Mouse (Mus musculus): Measurements from ENCODE around the gene Lhx5. TPM values are rescaled to one million over a fixed set of nuclear protein-coding genes. Genes with fewer than 3 reads are reported as not detected.

Lhx5 gene
- polyA plus RNA-seq, 1 experiment: 0.38 TPM

- 79% methylated on average over 19 of the region's 19 CpGs for WGBS
- TF ChIP-seq CTCF (IDR thresholded peaks at IDR 0.05; ENCODE audit: extremely low read depth, insufficient read length, insufficient replicate concordance, low read depth, low read length) (no peak), POLR2A (IDR thresholded peaks at IDR 0.05; ENCODE audit: low read depth, low read length) (no peak)
- peaks cover 6% of the 10 kb centered on the region; the same call in 1 of the 2 replicates for H3K4me1 ChIP-seq (ENCODE audit: control insufficient read depth, insufficient read depth, insufficient read length, low read length)
- no peaks in the 10 kb centered on the region for H3K27me3 ChIP-seq (ENCODE audit: control insufficient read depth, insufficient read depth, low read length)
- peaks cover 6% of the 10 kb centered on the region; the same call in 1 of the 2 replicates for H3K36me3 ChIP-seq (ENCODE audit: control insufficient read depth, insufficient read depth, low read length)
- H3K4me3 ChIP-seq (ENCODE audit: low read depth, low read length): no peak overlapping the region
- H3K27ac ChIP-seq (ENCODE audit: insufficient read depth, low read depth, low read length): no peak overlapping the region
Measured at GRCm38 (mm10) chr5:120483399-120483798, 51.9 kb downstream of the Lhx5 start.

GRCm38 (mm10) chr5:120487844-120488243 lies 56.3 kb downstream of the Lhx5 start:
- Histone ChIP-seq H3K27ac (ENCODE audit: insufficient read depth, low read depth, low read length) (no peak overlapping the region), H3K27me3 (ENCODE audit: control insufficient read depth, insufficient read depth, low read length) (no peaks in the 10 kb centered on the region), H3K4me1 (ENCODE audit: control insufficient read depth, insufficient read depth, insufficient read length, low read length) (peaks cover 6% of the 10 kb centered on the region; the same call in 1 of the 2 replicates), H3K4me3 (ENCODE audit: low read depth, low read length) (no peak overlapping the region), H3K36me3 (ENCODE audit: control insufficient read depth, insufficient read depth, low read length) (peaks cover 6% of the 10 kb centered on the region; the same call in 1 of the 2 replicates)
- TF ChIP-seq CTCF (IDR thresholded peaks at IDR 0.05; ENCODE audit: extremely low read depth, insufficient read length, insufficient replicate concordance, low read depth, low read length) (no peak), POLR2A (IDR thresholded peaks at IDR 0.05; ENCODE audit: low read depth, low read length) (no peak)
- 47% methylated on average over 8 of the region's 8 CpGs for WGBS

GRCm38 (mm10) chr5:120490679-120491192 lies 59.2 kb downstream of the Lhx5 start:
- H3K4me3 ChIP-seq (ENCODE audit: low read depth, low read length): no peak overlapping the region
- TF ChIP-seq CTCF (IDR thresholded peaks at IDR 0.05; ENCODE audit: extremely low read depth, insufficient read length, insufficient replicate concordance, low read depth, low read length) (no peak), POLR2A (IDR thresholded peaks at IDR 0.05; ENCODE audit: low read depth, low read length) (no peak)
- 69% methylated on average over 8 of the region's 8 CpGs for whole genome bisulfite sequencing
- no peaks in the 10 kb centered on the region for H3K27me3 ChIP-seq (ENCODE audit: control insufficient read depth, insufficient read depth, low read length)
- peaks cover 6% of the 10 kb centered on the region; the same call in 1 of the 2 replicates for H3K4me1 ChIP-seq (ENCODE audit: control insufficient read depth, insufficient read depth, insufficient read length, low read length)
- no peak overlapping the region for H3K27ac ChIP-seq (ENCODE audit: insufficient read depth, low read depth, low read length)
- peaks cover 6% of the 10 kb centered on the region; the same call in 1 of the 2 replicates for H3K36me3 ChIP-seq (ENCODE audit: control insufficient read depth, insufficient read depth, low read length)

Other genes with a start within 250 kb of the Lhx5 start
- 27.3 and 46.4 TPM in 2 replicates for gene Sdsl, start 41.1 kb downstream of the Lhx5 start, polyA plus RNA-seq (2012; rRNA removed)
- not detected in 2 replicates for gene Sds, start 44.8 kb downstream of the Lhx5 start, polyA plus RNA-seq (2012; rRNA removed)
- gene Plbd2, start 71.9 kb downstream of the Lhx5 start, polyA plus RNA-seq (2012; rRNA removed): 19.9 and 24.3 TPM in 2 replicates
- gene Slc8b1, start 79.5 kb downstream of the Lhx5 start, polyA plus RNA-seq (2012; rRNA removed): 8.0 and 12.1 TPM in 2 replicates
- gene Tpcn1, start 157.0 kb downstream of the Lhx5 start, polyA plus RNA-seq (2012; rRNA removed): 48.5 and 115 TPM in 2 replicates
- 0.15 and 0.25 TPM in 2 replicates for gene Iqcd, start 157.3 kb downstream of the Lhx5 start, polyA plus RNA-seq (2012; rRNA removed)
- gene Rita1, start 180.9 kb downstream of the Lhx5 start, polyA plus RNA-seq (2012; rRNA removed): 6.9 and 12.1 TPM in 2 replicates
- 23.1 and 44.6 TPM in 2 replicates for gene Ddx54, start 181.0 kb downstream of the Lhx5 start, polyA plus RNA-seq (2012; rRNA removed)
- not detected in 2 replicates for gene Cfap73, start 202.5 kb downstream of the Lhx5 start, polyA plus RNA-seq (2012; rRNA removed)
- gene Rasal1, start 217.1 kb downstream of the Lhx5 start, polyA plus RNA-seq (2012; rRNA removed): 1.7 and 2.6 TPM in 2 replicates